Mouse (Mus musculus) ES-E14 (cell line): ENCODE data around the gene A730049H05Rik. TPM values are rescaled to one million over a fixed set of nuclear protein-coding genes. Genes with fewer than 3 reads are reported as not detected.

Source experiments
- DNase-seq: peaks from one replicate; pipeline ENCODE4 v3.0.0-alpha.2; 2013; ENCODE audit warnings: low read depth, low spot score
- H3K27ac ChIP-seq: 2 replicates; pipeline ENCODE4 v1.5.1; 2012; ENCODE audit warnings: low read depth, mild to moderate bottlenecking, low read length, moderate library complexity, mixed read lengths; ENCODE audit not compliant: poor library complexity, insufficient read depth, severe bottlenecking
- H3K36me3 ChIP-seq: 2 replicates; pipeline ENCODE4 v1.6.1; 2012; ENCODE audit warnings: mild to moderate bottlenecking, low read length, moderate library complexity, mixed read lengths; ENCODE audit not compliant: control insufficient read depth, poor library complexity, insufficient read depth, severe bottlenecking
- H3K4me1 ChIP-seq, 2 experiments: fragments of 150-350 bp in 1 of 2; sonication (generic) in 1 of 2; 2 replicates each; pipeline ENCODE4 v1.6.1; 2012; ENCODE audit warnings: low read length in 2 of 2, mild to moderate bottlenecking in 1 of 2, mixed read lengths in 1 of 2; ENCODE audit not compliant: control insufficient read depth in 2 of 2, insufficient read depth in 2 of 2, poor library complexity in 1 of 2
- H3K4me3 ChIP-seq, 2 experiments: fragments of 150-350 bp in 1 of 2; sonication (generic) in 1 of 2; 2 replicates each; pipeline ENCODE4 v1.5.1; 2012; ENCODE audit warnings: low read length in 2 of 2, low read depth in 1 of 2, mild to moderate bottlenecking in 1 of 2, mixed read lengths in 1 of 2; ENCODE audit not compliant: insufficient read depth in 1 of 2, poor library complexity in 1 of 2, severe bottlenecking in 1 of 2
- H3K9ac ChIP-seq: 2 replicates; pipeline ENCODE4 v1.6.1; 2012; ENCODE audit warnings: low read depth, mild to moderate bottlenecking, low read length, mixed read lengths; ENCODE audit not compliant: poor library complexity, insufficient read depth, severe bottlenecking
- H3K9me3 ChIP-seq: fragments of 150-350 bp; sonication (generic); 2 replicates; pipeline ENCODE4 v1.6.1; 2012; ENCODE audit warnings: low read depth, mild to moderate bottlenecking, low read length; ENCODE audit not compliant: control insufficient read depth, insufficient read depth
- CHD2 ChIP-seq: IDR thresholded peaks from 2 replicates; pipeline ENCODE4 v1.6.1; 2014; ENCODE audit warnings: mild to moderate bottlenecking, low read depth, low read length, inconsistent platforms
- HCFC1 ChIP-seq: IDR thresholded peaks from 2 replicates; pipeline ENCODE4 v1.6.1; 2012; ENCODE audit warnings: low read length, inconsistent platforms, borderline replicate concordance; ENCODE audit not compliant: insufficient read depth
- MAFK ChIP-seq: IDR thresholded peaks from 2 replicates; pipeline ENCODE4 v1.6.1; 2014; ENCODE audit warnings: mild to moderate bottlenecking, low read depth, low read length, inconsistent platforms; ENCODE audit not compliant: insufficient read depth
- ZC3H11A ChIP-seq: IDR thresholded peaks from 2 replicates; pipeline ENCODE4 v1.6.1; 2012; ENCODE audit warnings: low read depth, mild to moderate bottlenecking, inconsistent platforms, low read length, borderline replicate concordance
- ZNF384 ChIP-seq: IDR thresholded peaks from 2 replicates; pipeline ENCODE4 v1.6.1; 2012; ENCODE audit warnings: low read depth, low read length, inconsistent platforms
- in situ Hi-C, 2 experiments: fragments of 600-800 bp; cut with MboI; formaldehyde crosslinking; loops; one replicate each; pipeline ENCODE4 v1.15.1; 2025; ENCODE audit warnings: low sequenced_read_pairs in 2 of 2, inconsistent platforms in 1 of 2; ENCODE audit not compliant: unreplicated experiment in 2 of 2
- total RNA-seq: library from RNA; depleted of rRNA; stranded (reverse); fragments of 300-350 nt; gene quantifications from 2 replicates; pipeline ENCODE4 v1.2.3, GENCODE M21; 2012; rRNA removed

Gene A730049H05Rik
- 1.6 and 2.5 TPM in 2 replicates for total RNA-seq

GRCm38 (mm10) chr6:92816311-92816751 is at the start of gene A730049H05Rik:
A730049H05Rik (plus strand) TSS chr6:92816478.
- TF ChIP-seq CHD2 = no peak
- no peak for TF ChIP-seq ZNF384
- no peak for TF ChIP-seq ZC3H11A
- TF ChIP-seq MAFK = no peak
- TF ChIP-seq HCFC1 = no peak
- H3K4me1 ChIP-seq = peaks cover 2 to 8% of the 10 kb centered on the region in 2 experiments; a peak in 2 of 4 replicates
- H3K4me3 ChIP-seq = peak within 1 kb of the TSS; percentile 5 to 58; a peak in 3 of 4 replicates
- no peaks in the 10 kb centered on the region for H3K36me3 ChIP-seq
- no peak within 1 kb of the TSS for H3K27ac ChIP-seq
- in situ Hi-C loops = no loop called here
- no peak within 1 kb of the TSS for H3K9ac ChIP-seq
- DNase-seq = no peak
- no peaks in the 10 kb centered on the region for H3K9me3 ChIP-seq

- Histone ChIP-seq H3K4me1 (0 out of 4 replicates have a peak, but pooled peaks cover 0 to 3% of the 10 kb centered on the region in 2 experiments), H3K9ac (no peak overlapping the region), H3K27ac (no peak overlapping the region), H3K36me3 (no peaks in the 10 kb centered on the region), H3K9me3 (no peaks in the 10 kb centered on the region), H3K4me3 (no peak overlapping the region)
- in situ Hi-C loops = loop anchor here in 1 of 2 experiments (25.0 kb wide), 2 partner anchors 361 to 736 kb away; no protein-coding TSS in a partner anchor
- DNase-seq = peak; percentile 45
- TF ChIP-seq HCFC1 (no peak), ZC3H11A (peak; percentile 40; the same call in 1 of the 2 replicates)
These were observed 39.9 kb upstream of the A730049H05Rik start for GRCm38 (mm10) chr6:92776356-92776755.

GRCm38 (mm10) chr6:92779140-92779934 is 36.9 kb upstream of the A730049H05Rik start:
- no peak for DNase-seq
- in situ Hi-C loops = loop anchor here in 1 of 2 experiments (25.0 kb wide), 2 partner anchors 358 to 733 kb away; no protein-coding TSS in a partner anchor

GRCm38 (mm10) chr6:92779935-92780205 is 36.4 kb upstream of the A730049H05Rik start:
- Histone ChIP-seq H3K27ac (no peak overlapping the region), H3K9ac (no peak overlapping the region), H3K36me3 (no peaks in the 10 kb centered on the region), H3K4me1 (0 out of 4 replicates have a peak, but pooled peaks cover 0 to 5% of the 10 kb centered on the region in 2 experiments), H3K4me3 (no peak overlapping the region), H3K9me3 (no peaks in the 10 kb centered on the region)
- in situ Hi-C loops = loop anchor here in 1 of 2 experiments (25.0 kb wide), 2 partner anchors 357 to 732 kb away; no protein-coding TSS in a partner anchor
- TF ChIP-seq ZNF384 = no peak
- no peak for TF ChIP-seq MAFK
- TF ChIP-seq HCFC1 = no peak
- no peak for TF ChIP-seq ZC3H11A
- TF ChIP-seq CHD2 = no peak
- no peak for DNase-seq

More at GRCm38 (mm10) chr6:92779140-92779934, 36.9 kb upstream of the A730049H05Rik start:
- Histone ChIP-seq H3K36me3 (no peaks in the 10 kb centered on the region), H3K27ac (no peak overlapping the region), H3K9ac (no peak overlapping the region), H3K4me1 (0 out of 4 replicates have a peak, but pooled peaks cover 0 to 5% of the 10 kb centered on the region in 2 experiments), H3K9me3 (no peaks in the 10 kb centered on the region), H3K4me3 (peak overlapping the region in 1 of 2 experiments; percentile 41; a peak in 2 of 4 replicates)
- TF ChIP-seq CHD2 (no peak), HCFC1 (no peak), MAFK (no peak), ZNF384 (no peak), ZC3H11A (no peak)
